Mouse (Mus musculus) left cerebral cortex, adult 8-10 months (tissue): ENCODE results near the gene Plcb2. TPM values are rescaled to one million over a fixed set of nuclear protein-coding genes. Genes with fewer than 3 reads are reported as not detected.

Experiments
- DNase-seq, 2 experiments: peaks; one replicate each; pipeline ENCODE4 v3.0.0; 2022; ENCODE audit warnings: low spot score in 2 of 2
- total RNA-seq, 4 experiments: library from RNA; stranded (reverse); gene quantifications; 2 replicates each; pipeline ENCODE4 v1.2.4; 2022

Plcb2 gene
- total RNA-seq, 4 experiments from 2014 or later: 2.9 to 5.7 (median 4.3) TPM

DNA sequence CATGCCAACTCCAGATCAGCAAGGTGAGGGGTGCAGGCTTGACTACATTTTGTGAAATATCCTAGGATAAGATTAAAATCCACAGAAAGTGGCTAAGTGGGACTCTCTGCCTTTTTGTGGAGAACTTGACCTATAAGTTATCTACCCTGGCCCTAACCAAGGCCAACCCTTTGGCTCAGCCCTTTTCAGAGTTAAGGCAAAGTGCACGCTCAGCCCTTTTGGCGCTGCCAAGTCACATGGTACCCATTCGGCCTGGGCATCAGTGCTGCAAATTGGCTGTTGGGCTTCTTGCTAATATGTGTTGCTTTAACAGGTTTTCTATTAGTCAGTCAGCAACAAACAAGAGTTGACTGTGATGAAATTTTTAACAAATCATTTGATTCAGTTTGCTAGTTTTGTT lies 40.4 kb downstream of the Plcb2 start:
- no peak for DNase-seq

- DNase-seq: no peak
These were observed 41.5 kb downstream of the Plcb2 start for GRCm38 (mm10) chr2:118686693-118687092.

GRCm38 (mm10) chr2:118685088-118685487 lies 43.1 kb downstream of the Plcb2 start:
- no peak for DNase-seq

DNA sequence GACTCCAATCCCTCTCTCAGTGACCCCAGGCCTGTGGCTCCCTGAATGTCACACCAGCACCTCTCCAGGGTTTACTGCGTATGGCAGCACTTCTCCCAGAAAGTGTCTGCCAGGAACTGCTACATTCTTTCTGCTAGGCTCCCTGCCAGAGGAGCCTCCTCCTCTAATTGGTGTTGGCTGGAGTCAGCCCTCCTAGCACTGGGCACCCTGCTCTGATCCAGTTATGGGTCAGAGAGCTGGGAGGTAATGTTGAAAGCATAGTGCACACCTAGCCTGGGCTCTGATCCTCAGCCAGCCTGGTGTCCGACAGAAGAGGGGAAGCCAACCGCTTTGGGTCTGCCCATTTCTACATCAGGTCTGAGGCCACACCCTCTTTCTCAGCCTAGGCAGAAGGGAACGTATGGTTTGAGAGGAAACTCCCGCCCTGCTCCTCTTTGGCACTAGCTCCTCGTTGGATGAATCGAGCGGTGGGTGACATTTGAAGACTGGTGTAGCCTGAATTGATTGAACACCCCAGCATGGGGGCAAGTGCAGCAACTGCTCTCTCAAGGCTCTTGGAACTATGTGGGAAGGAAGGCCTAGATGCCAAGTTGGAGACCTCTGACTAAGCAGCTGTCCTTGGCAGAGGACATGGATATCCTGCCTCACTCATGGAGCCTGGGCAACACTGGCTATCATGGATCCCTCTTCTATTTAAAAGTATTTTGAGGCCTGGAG lies 45.5 kb downstream of the Plcb2 start:
- no peak for DNase-seq

- no peak for DNase-seq
These were observed 47.3 kb downstream of the Plcb2 start for GRCm38 (mm10) chr2:118680926-118681325.

DNA sequence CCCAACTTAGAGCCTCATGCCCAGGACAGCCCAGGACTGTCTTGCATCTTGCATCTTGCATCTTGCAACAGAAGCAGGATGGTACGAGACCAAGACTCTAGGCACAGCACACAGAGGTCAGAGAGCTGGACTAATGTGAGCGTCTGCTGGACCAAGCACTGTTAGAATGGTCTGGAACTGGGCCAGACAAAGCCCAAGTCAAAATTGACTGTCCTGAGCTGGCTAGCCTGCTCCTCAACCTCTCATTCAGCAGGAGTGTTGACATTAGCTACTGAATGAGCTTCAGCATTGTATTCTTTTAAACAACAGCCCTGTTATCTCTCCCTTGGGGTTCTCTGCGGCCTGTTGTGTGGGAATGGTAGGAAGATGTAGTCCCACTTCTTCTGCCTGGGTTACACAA lies 48.7 kb downstream of the Plcb2 start:
- no peak for DNase-seq

GRCm38 (mm10) chr2:118677817-118678216 lies 50.4 kb downstream of the Plcb2 start:
- DNase-seq: no peak

GRCm38 (mm10) chr2:118676839-118677741 lies 51.1 kb downstream of the Plcb2 start:
- DNase-seq: no peak

- DNase-seq: no peak
These were observed 53.7 kb downstream of the Plcb2 start for GRCm38 (mm10) chr2:118674500-118674899.

- DNase-seq: no peak
These were observed 54.4 kb downstream of the Plcb2 start for GRCm38 (mm10) chr2:118673686-118674465.

DNA sequence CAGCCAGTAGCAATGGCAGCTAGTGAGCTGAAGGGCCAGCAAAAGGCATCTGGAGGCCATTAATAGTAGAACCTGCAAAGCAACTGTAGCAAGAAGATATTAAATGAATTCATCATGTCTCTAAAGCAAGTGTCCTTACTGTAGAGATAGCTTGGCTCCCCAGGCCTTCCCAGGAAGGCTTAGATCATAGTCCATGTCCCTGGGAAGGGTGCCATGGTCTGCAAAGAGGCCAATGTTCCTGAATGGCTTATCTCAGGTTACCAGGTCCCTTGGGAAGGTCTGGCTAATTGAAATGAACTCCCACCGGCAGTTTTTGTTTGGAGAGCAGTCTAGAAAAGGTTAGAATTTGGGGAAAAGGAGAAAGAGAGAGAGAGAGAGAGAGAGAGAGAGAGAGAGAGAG lies 56.5 kb downstream of the Plcb2 start:
- no peak for DNase-seq

DNA sequence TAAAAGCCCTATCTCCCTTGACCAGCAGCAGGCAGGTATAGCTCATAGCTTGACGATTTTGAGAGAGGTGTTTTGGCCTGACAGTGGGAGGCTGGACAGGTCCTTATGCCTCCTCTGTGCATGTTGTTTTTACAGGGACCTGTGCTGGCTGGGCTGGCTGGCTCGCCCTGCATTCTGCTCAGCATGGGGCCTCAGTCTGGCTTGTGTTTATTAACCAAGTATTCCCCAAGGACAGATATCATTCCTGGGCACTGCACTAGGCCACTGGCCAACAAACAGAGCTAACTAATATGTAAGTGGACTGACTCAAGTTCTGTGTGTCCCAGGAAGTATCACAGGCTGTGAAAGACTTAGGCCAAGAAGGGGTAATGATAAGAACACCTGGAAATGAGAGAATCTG lies 58.5 kb downstream of the Plcb2 start:
- no peak for DNase-seq

DNA sequence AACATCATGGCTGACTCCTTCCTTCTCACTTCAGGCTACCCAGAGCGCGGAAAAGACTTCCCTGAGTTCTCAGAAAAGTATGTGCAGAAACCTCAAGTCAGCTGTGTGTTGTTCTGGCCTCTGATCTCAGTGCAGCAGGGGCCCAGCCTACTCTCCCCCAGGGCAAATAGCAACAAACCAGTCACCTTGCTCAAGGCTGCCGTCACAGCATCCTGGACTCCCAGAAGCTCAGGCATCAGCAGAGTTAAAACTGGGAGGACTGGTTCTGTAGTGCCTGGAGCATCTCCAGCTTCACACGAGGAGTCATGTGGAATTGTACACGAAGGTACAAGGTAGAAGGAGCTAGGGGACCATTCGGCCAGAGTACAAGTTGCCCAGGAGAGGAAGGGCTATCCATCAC lies 59.0 kb downstream of the Plcb2 start:
- no peak for DNase-seq

GRCm38 (mm10) chr2:118667181-118667580 lies 61.1 kb downstream of the Plcb2 start:
- DNase-seq: no peak

GRCm38 (mm10) chr2:118665616-118666015 lies 62.6 kb downstream of the Plcb2 start:
- DNase-seq: no peak

DNA sequence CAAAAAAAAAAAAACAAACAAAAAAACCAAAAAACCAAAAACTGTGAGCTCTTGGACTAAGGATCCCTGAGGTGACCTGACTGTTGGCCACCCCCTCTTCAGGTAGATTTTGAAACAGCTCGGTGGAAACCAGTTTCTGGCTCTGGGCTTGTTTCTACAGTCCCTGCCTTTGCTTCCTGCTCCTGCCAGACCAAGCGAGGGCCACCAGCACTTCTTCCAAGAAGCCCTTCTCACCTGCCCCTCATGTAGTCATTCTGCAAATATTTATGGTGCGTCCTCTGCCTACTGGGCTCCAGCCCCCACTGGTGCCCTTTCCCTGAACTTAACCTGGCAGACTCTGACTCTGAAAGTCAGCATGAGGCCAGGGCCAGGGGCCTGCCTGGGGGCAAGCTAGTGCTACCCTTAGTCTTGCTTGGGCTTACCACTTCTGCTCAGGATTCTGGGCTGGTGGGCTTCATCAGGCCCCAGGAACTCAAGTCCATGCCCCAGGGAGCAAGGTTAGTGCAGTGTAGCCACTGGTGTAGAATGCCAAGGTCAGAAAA lies 63.2 kb downstream of the Plcb2 start:
- no peak for DNase-seq

- DNase-seq: peak in 1 of 2 experiments; percentile 34
These were observed 64.2 kb downstream of the Plcb2 start for GRCm38 (mm10) chr2:118663804-118664766.

DNA sequence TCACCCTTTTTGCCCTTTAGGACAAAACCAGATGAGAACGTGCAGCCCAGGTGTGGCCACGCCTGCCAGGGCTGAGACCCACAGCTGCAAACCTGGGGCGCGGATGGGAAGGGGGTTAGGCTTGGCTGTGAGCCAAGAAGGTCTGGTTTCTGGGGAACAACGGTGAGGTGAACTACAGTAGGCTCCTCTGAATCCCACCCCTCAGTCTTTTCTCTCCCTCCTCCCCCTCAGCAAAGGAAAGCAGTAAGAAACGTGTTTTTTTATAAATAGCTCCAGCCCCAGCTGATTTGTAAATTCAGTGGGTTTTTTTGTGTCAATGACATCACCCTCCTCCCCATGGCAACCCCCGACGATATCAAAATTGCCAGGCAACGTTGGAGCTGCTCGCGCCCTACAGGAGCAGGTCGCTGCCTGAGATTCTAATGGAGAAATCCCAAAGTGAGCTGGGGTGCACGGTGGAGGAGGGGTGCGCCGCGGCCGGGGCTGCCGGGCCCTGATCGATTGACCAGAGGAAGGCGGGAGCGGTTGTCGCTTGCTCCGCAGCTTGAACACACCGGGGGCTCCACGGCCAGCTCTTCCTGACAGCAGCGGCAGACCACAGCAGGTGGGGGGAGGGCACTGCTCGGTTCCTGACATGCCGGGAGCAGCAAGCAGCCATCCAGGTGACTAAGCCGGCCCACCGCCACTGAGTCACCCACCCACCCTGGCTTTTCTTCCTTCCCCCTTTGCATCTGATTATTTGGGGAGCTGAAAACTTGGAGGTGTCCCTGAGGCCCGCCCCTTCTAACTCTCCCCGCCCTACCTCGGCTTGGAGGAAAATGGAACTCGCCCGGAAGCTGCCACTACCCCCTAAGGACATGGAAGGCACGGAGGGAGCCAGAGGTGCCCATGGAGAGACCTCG lies 65.1 kb downstream of the Plcb2 start, which contains the start of gene Pak6:
TSS of gene Pak6 (plus strand) at position 402 of the 902 bp plus-strand sequence.
- DNase-seq: peak; percentile 48 to 76

GRCm38 (mm10) chr2:118661891-118662290 lies 66.3 kb downstream of the Plcb2 start:
- no peak for DNase-seq
